Mouse (Mus musculus): ENCODE results near the gene Txn2.

The Txn2 gene

DNA sequence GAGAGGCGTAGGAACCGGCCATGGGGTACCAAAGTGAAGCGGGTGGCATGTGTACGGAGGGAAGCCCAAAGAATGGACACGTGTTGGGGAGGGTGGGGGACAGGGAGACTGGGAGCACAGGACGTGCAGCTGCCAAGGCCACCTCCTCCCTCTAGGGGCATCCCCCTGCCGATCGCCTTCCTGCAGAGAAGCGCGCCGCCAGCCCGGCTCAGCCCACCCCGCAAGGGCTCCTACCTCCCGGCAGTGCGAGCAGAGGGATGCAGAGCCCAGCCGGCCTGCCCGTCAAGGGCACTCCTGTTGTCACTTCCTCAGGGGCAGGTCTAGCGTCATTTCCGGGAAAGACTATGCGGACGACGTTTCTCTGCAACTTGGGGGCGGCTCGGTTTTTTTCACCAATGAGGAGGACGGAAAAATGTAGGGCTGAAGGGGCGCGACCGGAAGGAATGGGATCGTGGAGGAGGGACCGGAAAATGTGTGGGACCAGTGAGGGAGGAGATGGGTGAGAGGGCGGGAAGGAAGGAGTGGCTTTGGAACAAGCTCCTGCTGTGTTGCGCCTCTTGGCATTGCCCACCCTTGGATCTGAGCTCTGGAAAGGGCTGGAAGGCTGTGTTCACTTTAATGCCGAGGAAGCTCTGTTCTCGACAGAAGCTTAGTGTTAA, at the start of gene Txn2:
TSS of gene Txn2 (minus strand) at position 334 of the 659 bp plus-strand sequence.
- peak; percentile 99 for DNase-seq (ENCODE audit: low read depth, low spot score)

DNA sequence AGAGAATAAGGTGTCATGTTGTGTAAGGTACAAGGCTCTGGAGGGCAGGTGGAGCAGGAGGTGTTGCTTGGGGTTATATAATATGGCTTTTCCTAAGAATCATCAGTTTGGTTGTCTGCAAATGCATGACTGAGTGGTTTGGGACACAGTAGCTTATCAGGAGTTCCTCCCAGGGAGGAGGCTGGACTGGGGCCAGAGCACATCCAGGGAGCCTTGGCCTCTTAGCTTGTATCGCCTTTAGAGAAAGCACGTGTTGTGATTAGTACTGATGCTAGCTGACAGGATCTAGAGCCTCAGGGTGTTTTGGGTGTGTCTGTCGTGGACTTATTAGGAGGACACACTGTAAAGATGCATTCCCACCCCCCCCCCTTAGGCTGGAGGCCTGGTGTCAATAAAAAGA, 48.9 kb upstream of the Txn2 start:
- no peak for DNase-seq (ENCODE audit: low read depth, low spot score)

DNA sequence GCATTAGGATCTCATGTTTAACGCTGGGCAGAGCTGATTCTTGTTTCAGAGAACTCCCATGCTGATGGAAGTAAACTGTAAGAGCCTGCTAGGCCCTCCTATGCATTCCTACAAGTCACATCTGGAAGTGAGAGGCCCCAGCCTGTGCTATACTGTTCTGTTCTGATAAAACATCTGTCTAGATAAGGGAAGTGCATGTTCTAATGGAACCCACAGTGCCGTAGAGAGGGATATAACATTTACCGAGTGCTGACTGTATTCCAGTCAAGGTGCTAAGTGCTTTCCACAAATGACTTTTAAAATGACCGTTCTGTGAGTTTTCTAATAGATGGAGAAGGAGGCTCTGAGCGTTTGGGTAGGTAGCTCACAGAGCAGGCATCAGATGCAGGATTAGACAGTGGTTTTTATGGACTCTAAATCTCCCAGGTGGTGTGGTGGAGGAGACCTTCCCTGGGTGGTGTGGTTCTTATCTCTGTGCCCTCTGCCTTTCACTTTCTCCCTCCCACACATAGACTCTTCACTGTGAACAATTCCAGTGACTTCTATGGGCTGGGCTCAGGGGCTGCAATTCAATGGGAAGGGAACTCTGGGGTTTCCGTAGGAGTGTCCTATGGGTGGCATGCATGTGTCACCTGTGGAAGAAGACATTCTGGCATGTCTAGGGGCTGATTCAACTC, 45.5 kb upstream of the Txn2 start:
- no peak for DNase-seq (ENCODE audit: low read depth, low spot score)

DNA sequence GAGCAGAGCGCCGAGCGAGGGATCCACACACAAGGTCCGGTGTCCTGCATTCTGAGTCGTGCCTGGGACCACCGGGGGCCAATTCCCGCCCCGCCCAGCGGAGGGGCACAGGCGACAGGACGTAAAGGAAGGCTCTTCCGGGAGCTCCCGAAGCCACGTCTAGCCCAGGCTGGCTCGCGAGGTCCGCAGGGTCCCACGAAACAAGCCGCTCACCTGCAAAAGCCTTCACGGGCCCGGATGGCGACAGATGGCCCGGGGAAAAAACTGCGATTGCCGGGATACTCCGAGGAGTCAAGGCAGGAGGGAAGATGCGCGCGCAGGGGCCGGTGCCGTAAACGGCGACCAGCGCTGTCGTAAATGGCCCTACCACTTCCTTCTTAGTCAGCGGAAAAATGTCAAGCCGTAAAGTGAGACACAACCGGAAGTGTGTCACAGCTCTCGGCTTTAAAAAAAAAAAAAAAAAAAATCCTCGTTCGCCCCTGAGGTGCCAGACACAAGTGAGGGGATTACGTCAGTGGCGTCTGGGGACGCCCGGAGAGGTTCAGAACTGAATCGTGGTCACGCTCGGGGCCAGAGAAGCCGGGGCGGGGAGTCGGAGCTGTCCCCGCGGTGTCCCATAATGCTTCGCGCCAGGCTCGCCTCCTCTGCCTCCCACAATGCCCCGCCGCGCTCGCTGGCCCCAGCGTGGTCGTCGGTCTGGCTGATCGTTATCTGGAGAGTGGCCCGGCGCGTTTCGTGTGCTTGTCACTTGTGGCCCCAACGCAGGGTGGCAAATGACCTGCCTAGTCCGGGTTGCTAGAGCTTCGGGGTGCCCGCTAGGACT, 41.9 kb upstream of the Txn2 start, which contains the start of gene Eif3d:
TSS of gene Eif3d (minus strand) at position 344 of the 823 bp plus-strand sequence.
- DNase-seq (ENCODE audit: low read depth, low spot score) = peak; percentile 89

DNA sequence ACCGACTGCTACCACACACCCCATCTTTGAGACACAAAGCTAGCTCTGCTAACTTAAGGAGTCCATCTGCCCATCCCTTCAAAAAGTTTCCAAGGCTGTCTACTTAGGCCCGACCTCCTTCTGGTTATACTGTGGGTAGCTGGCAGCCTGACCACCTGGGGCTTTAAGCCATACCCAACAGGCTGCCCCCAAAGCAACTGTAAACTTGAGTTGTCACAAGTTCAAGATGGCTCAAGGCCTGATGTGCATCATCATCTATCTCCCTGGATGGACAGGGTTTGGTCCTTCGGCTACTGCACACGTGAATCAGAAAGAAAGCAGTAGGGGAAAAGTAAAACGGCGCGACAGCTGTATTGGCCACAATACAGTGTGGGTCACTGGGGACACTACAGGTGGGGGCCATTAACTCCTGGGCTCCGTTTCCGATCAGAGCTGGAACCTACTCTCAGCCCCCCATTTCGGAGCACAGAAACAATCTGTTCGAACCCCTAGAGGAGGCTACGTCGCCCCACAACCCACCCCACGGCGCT, 41.2 kb upstream of the Txn2 start:
- no peak for DNase-seq (ENCODE audit: low read depth, low spot score)

DNA sequence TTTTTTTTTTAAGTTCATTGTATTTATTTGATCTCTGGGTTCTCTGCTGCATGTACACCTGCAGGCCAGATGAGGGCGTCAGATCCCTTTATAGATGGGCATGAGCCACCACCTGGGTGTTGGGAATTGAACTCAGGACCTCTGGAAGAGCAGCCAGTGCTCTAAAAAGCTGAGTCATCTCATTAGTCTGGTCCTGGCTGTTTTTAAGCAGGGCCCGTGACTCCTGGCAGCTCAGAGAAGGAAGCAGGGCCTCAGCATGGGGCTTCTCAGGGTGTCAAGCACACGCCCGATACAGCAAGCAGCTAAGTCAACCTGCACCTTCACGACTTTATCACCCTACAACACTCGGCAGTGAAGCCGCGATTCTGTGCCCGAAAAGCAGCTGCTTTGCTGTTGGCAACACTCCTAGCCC, 36.3 kb upstream of the Txn2 start:
- no peak for DNase-seq (ENCODE audit: low read depth, low spot score)

DNA sequence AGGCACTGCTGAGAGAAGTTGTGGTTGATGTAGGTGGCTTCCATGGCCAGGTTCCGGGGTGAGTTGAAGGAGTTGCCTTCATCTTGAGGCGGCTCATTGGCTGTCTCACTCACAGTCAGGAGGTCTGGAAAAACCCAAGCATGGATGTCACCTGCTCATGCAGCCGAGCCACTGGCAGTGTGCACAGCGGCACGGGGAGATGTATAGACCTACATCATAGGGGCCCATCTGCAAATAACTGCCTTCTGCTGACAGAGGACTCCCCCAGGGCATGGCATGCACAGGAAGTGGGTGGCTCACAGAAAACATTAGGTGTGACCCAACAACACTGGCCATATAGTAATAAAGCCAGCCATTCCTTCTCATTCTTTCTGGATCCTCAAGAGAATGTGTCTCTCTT, 33.6 kb upstream of the Txn2 start:
- DNase-seq (ENCODE audit: low read depth, low spot score) = no peak

DNA sequence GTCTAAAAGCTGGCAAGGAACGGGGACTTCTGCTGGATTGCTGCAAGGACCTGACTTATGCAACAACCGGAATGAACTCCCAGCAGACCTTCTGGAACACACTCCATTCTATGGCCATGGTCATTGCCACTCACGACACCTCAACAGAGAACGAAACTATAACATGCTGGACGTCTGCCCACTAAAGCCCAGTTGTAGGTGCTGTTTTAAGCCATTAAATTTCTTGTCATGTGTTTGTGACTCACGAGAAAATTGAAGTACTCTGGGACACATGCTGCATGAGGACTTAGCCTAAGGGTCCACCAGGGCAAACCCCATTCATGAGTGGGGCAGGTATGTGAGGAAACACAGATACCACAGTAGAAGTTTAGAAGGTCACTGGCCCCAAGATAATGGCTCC, 31.9 kb upstream of the Txn2 start:
- no peak for DNase-seq (ENCODE audit: low read depth, low spot score)

DNA sequence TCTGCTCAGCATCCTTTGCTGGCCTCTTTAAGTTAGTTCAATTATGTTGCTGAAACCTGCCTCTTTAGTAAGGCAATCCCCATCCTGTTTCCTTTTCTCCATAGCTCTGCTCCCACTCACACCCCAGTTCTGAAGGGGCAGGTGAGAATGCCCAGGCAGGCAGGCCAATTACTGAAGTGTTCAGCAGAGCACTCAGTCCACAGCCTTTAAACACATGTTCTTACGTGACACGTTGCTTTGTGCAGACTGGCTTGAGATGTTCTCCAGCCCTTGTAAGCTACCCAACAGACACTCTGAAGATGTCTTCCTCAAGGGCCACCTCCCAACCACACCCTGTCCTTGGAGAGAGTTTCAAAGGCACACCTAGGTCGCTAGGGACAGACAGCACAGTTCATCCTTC, 29.3 kb upstream of the Txn2 start:
- no peak for DNase-seq (ENCODE audit: low read depth, low spot score)

DNA sequence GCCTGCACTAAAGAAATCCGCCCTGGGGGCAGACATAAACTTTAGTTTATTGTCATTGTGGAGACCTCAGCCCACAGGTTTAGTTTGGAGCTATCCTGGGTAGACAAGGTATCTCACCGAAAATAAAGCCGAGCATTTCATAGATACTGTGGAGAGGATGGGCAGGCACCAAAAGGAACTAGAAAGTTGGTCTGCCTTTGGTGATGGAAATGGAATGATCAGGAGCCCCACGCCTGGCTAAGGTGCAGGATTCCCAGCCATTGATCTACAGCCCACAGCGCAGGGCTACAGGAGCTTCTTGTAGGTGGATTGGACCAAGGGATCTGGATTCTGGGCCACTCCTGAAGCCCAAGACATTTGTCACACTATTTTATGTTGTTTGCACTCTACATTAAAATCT, 28.8 kb upstream of the Txn2 start:
- no peak for DNase-seq (ENCODE audit: low read depth, low spot score)

DNA sequence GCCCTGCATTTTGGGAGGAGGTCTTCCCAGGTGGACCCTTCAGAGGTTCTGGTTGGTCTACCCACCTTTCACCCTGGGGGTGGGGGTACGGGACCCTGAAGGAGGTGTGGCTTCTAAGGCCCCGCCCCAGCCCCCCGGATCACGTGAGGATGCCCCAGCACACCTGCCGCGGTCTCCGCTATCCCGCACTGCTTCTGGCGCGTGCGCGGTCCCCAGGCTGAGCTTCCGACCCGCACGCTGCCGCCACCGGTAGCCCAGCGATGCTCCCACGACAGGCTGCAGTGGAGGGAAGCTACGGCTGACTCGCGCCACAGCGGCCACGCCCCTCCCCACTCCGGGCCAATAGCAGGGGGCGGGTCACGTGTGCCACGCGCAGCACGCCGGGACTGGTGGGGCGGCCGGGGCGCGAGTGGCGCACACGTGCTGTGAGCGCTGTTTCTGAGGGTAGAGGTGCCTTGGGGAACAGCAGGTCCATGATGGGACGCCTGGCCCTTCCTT, 27.6 kb upstream of the Txn2 start, which contains the start of gene Foxred2:
TSS of gene Foxred2 (minus strand) at position 319 of the 498 bp plus-strand sequence.
- peak; percentile 78 for DNase-seq (ENCODE audit: low read depth, low spot score)

DNA sequence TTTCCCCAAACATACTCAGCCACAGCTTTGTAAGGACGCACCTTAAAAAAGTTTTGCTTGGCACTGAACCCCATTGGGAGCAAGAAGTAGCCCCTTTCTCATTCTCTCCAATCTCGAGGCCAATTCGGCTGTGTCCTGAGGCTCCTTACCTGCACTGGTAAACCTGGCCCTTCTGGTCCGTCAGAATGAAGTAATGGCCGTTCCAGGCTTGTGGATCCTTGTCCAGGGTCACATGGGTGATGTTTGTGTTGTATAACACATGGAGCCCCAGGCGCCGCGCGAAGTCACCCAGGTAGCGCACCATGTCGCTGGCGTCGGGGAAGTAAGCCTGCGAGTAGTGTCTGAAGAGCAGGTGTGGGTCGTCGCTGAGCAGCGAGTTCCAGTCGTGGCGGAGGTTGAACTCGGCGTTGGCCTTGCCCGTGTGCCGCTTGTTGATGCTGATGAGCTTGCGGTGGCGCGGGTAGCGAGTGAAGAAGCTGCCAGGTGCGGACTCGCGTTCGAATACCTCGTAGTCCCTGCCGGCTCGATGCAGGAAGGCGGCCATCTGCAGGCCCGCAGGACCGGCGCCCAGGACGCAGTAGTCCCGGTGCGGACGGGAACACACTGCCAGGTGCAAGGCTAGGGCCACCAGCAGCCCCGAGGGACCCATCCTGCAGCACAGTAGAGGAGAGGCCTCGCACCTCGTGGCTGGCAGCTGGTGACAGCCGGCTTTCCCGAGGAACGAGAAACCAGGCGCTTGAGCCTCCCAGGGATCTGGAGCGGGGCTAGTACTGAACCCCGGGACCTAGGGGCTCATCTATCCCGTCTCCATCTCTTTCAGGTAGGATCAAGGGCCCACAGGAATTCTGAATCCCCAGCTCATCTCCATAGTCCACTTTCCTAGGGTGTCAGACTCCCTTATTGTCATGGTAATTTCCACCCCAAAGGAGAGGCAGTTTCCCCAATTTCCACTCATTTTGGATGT, 26.9 kb upstream of the Txn2 start:
- no peak for DNase-seq (ENCODE audit: low read depth, low spot score)

DNA sequence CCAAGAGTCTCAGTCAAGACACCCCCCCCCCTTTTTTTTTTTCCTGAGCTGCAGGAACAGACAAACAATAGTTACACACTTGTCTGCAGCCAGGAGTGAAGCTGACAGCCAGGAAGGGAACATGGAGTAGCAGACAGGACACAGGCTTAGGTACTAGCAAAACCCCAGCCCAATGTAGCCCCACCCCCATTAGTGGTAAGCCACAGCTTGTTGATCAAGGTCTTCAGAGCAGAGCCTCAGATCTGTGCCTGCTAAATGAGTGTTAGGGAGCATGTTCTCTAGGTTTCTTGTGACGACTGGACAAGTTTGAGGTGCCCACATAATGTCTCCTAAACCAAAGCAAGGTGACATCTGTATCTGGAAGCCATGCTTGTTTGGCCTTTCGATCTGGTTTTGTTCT, 25.6 kb upstream of the Txn2 start:
- DNase-seq (ENCODE audit: low read depth, low spot score) = no peak

DNA sequence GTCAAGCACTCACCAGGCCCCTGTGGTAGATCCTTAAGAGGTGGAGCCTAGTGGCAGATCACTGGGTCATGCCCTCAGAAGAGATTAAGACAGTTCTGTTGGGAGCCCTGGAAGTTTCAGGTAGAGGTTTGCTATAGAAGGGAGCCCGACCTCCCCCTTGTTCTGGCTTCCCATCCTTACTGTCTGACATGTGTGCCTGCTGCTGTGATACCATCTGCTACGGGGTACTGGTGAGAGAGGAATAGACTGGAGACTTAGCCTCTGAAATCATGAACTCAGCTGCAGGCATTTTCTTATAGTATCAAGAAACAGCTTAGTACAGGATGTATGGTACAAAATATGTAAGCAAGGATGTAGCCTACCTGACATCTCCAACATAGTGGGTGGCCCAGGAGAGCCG, 24.1 kb upstream of the Txn2 start:
- no peak for DNase-seq (ENCODE audit: low read depth, low spot score)

DNA sequence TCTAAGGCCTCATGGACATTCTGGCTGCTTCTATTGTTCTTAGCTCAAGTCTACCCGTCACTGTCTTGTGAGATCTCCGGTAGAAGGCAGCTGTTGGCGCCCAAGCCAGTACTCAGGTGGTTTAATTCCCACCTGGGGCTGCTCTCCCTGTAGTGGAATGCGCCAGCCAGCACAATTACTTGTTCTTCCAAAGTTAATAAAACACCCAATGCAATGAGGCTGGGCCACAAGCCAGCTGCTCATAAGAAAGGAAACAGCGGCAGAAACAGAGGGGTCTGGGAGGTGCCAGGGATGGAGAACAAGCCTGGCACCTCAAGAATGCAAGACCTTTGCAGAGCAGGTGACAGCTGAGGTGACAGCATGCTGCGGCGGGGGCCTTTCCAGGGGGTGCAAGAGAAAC, 20.3 kb upstream of the Txn2 start:
- DNase-seq (ENCODE audit: low read depth, low spot score) = no peak

DNA sequence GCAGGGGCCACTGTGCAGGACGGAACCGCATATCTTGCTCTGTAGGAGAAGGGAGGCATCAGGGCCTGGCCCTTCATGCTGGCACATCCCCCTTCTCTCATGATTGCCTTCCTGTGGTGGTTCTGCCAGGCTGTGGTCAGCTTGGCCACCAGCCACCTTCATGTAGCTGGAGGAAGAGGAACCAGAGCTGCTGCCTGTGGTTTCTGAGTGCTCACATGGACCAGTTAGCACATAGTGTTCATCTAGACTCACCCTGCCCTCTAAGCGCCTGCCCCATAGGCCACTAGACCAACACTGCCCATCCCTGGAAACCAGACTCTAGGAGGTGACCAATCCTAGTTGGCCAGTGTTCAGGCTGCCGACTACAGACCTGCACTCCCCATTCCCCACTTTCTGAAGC, 16.9 kb upstream of the Txn2 start:
- DNase-seq (ENCODE audit: low read depth, low spot score) = no peak

DNA sequence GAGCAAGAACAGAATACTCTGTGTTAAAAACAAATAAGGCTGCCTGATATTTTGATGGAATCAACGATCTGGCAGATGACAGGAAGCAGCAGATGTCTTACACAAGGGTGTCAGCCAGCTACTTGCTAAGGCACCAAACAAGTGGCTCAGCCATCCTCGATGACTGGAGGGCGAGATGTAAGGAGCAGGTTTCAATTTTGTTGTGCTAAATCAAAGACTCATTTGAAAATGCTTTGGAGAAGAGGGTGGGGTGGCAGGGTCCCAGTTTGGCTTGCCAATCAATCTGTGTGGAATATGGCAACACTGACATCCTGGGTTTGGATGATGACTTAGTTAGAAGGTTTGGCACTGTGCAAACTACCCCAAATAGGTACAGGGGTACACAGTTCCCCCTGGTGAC, 12.8 kb upstream of the Txn2 start:
- no peak for DNase-seq (ENCODE audit: low read depth, low spot score)

DNA sequence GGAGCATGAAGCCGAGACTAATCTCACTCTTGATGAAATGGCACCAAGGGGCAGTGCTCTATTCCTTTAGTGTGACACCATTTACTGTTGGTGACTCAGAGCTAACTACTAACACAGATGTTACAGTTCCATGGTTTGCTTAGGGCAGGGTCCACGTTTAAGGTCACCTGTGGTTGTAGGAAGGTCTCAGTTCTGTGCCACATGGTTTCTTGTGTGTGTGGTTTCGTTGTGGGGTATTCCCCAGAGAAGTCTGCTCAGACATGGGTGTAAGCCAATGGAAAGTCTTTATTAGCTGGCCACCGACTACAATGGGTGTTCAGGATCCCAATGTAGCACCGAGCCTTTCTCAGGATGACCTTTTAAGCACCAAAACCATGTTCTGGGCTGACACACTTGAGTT, 9.7 kb upstream of the Txn2 start:
- DNase-seq (ENCODE audit: low read depth, low spot score) = no peak

DNA sequence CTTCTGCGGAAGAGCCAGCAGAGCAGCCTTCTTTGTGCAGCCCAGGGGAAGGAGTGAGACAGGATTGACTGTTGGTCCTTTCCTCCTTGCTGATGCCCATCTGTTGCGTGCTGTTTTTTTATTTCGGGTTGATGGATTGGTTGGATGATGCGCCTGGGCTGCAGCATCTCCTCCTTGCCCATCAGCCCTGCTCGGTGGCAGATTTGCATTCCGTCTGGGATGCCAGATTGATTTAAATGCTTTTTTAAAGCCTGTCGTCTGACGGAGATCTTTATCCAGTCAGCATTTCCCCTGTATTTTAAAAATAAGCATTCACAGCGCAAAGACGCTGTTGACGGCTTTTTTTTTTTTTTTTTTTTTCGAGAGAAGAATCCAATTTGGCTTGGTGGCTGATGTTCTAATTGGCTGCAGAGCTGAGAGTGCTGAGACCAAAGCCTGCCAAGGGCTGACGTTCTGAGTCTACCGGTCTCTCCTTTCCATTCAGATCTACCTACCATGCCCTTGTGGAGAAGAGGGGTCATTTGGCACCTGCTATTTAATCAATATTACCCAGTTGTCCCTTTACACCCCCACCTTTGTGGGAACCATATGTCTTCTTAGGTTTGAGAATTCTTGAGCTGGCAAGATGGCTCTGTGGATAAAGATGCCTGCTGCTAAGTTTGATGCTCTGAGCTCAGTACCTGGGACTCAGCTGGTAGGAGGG, 7.0 kb upstream of the Txn2 start:
- peak; percentile 83 for DNase-seq (ENCODE audit: low read depth, low spot score)

DNA sequence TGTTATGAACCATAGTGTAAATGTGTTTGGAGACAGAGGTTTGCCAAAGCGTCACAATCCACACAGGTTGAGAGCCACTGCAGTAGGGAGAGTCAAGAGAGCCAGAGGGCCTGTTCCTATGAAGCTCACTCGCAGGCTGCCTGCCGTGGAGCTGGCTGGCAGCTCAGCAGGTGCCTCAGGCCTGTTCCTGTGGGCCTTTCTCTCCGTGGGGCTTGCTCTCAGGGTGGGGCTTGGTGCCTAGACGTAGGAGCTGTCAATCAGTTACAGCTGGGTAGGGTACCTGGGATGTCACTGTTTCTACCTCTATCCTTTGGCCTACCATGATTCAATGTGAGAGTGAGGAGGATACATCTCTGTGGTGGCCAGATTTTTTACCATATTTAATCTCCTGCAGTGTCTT, 6.2 kb upstream of the Txn2 start:
- no peak for DNase-seq (ENCODE audit: low read depth, low spot score)

All from brain, embryonic 18.5 days (tissue).